Mouse (Mus musculus) lung, postnatal 10 days (tissue): ENCODE results near the gene Akap13.

Experiments
- DNase-seq: peaks from one replicate; pipeline ENCODE4 v3.0.0; 2021

Gene Akap13

GRCm38 (mm10) chr7:75686827-75687164, 231.5 kb downstream of the Akap13 start:
- DNase-seq = no peak

GRCm38 (mm10) chr7:75688144-75688543, 232.8 kb downstream of the Akap13 start:
- no peak for DNase-seq

- no peak for DNase-seq
These were observed 239.4 kb downstream of the Akap13 start for GRCm38 (mm10) chr7:75694777-75695176.

GRCm38 (mm10) chr7:75699836-75700235, 244.5 kb downstream of the Akap13 start:
- no peak for DNase-seq

- DNase-seq = no peak
These were observed 245.5 kb downstream of the Akap13 start for GRCm38 (mm10) chr7:75700771-75701345.

- peak; percentile 7 for DNase-seq
These were observed 246.4 kb downstream of the Akap13 start for GRCm38 (mm10) chr7:75701761-75702160.

GRCm38 (mm10) chr7:75702368-75702767, 247.0 kb downstream of the Akap13 start:
- no peak for DNase-seq

- no peak for DNase-seq
These were observed 247.8 kb downstream of the Akap13 start for GRCm38 (mm10) chr7:75702966-75703645.

GRCm38 (mm10) chr7:75704862-75705261, 249.5 kb downstream of the Akap13 start:
- DNase-seq = no peak

GRCm38 (mm10) chr7:75709936-75710335, 254.6 kb downstream of the Akap13 start:
- DNase-seq = no peak

GRCm38 (mm10) chr7:75710920-75711319, 255.6 kb downstream of the Akap13 start:
- no peak for DNase-seq

- no peak for DNase-seq
These were observed 256.1 kb downstream of the Akap13 start for GRCm38 (mm10) chr7:75711436-75711835.

- no peak for DNase-seq
These were observed 257.5 kb downstream of the Akap13 start for GRCm38 (mm10) chr7:75712808-75713207.

GRCm38 (mm10) chr7:75713959-75714358, 258.6 kb downstream of the Akap13 start:
- no peak for DNase-seq

- DNase-seq = no peak
These were observed 259.7 kb downstream of the Akap13 start for GRCm38 (mm10) chr7:75715026-75715425.

GRCm38 (mm10) chr7:75715939-75716338, 260.6 kb downstream of the Akap13 start:
- peak; percentile 44 for DNase-seq

GRCm38 (mm10) chr7:75717349-75717748, 262.0 kb downstream of the Akap13 start:
- DNase-seq = no peak

- DNase-seq = no peak
These were observed 266.0 kb downstream of the Akap13 start for GRCm38 (mm10) chr7:75721302-75721701.

GRCm38 (mm10) chr7:75724012-75724411, 268.7 kb downstream of the Akap13 start:
- DNase-seq = no peak

GRCm38 (mm10) chr7:75725899-75726298, 270.6 kb downstream of the Akap13 start:
- no peak for DNase-seq

- DNase-seq = no peak
These were observed 271.5 kb downstream of the Akap13 start for GRCm38 (mm10) chr7:75726867-75727266.

- DNase-seq = no peak
These were observed 274.3 kb downstream of the Akap13 start for GRCm38 (mm10) chr7:75729652-75730051.

GRCm38 (mm10) chr7:75730216-75730615, 274.9 kb downstream of the Akap13 start:
- DNase-seq = no peak

GRCm38 (mm10) chr7:75731951-75732350, 276.6 kb downstream of the Akap13 start:
- DNase-seq = no peak

- DNase-seq = no peak
These were observed 277.8 kb downstream of the Akap13 start for GRCm38 (mm10) chr7:75733166-75733565.
